Mouse (Mus musculus) forebrain, postnatal 0 days (tissue): ENCODE data around the gene Il34. TPM values are rescaled to one million over a fixed set of nuclear protein-coding genes. Genes with fewer than 3 reads are reported as not detected.

Source experiments
- ATAC-seq: fragments of 200-750 bp; cut with Nextera tagmentation; 2 replicates; pipeline ENCODE4 v1.8.0; 2017; ENCODE audit warnings: mild to moderate bottlenecking, moderate library complexity
- DNase-seq: peaks from one replicate; pipeline ENCODE4 v3.0.0-alpha.2; 2015
- H3K27ac ChIP-seq: fragments of 300-500 bp; sonication (generic); 2 replicates; pipeline ENCODE4 v1.5.1; 2014; ENCODE audit warnings: low read depth, mild to moderate bottlenecking, antibody characterized with exemption, low read length, moderate library complexity, mixed read lengths
- H3K27me3 ChIP-seq: fragments of 300-500 bp; sonication (generic); 2 replicates; pipeline ENCODE4 v1.6.1; 2014; ENCODE audit warnings: mild to moderate bottlenecking, low read length, mixed read lengths; ENCODE audit not compliant: insufficient read depth
- H3K36me3 ChIP-seq: fragments of 300-500 bp; sonication (generic); 2 replicates; pipeline ENCODE4 v1.6.1; 2014; ENCODE audit warnings: mild to moderate bottlenecking, moderate library complexity; ENCODE audit not compliant: insufficient read depth
- H3K4me1 ChIP-seq: fragments of 300-500 bp; sonication (generic); 2 replicates; pipeline ENCODE4 v1.6.1; 2014; ENCODE audit warnings: antibody characterized with exemption; ENCODE audit not compliant: insufficient read depth
- H3K4me2 ChIP-seq: fragments of 300-500 bp; sonication (generic); 2 replicates; pipeline ENCODE4 v1.6.1; 2014; ENCODE audit warnings: low read depth, mild to moderate bottlenecking, moderate library complexity
- H3K4me3 ChIP-seq: fragments of 300-500 bp; sonication (generic); 2 replicates; pipeline ENCODE4 v1.5.1; 2014; ENCODE audit warnings: low read depth, low read length, mixed read lengths
- H3K9ac ChIP-seq: fragments of 300-500 bp; sonication (generic); 2 replicates; pipeline ENCODE4 v1.6.1; 2014; ENCODE audit warnings: mild to moderate bottlenecking
- H3K9me3 ChIP-seq: fragments of 300-500 bp; sonication (generic); 2 replicates; pipeline ENCODE4 v1.6.1; 2016; ENCODE audit warnings: low read length
- CTCF ChIP-seq: sonication (generic); IDR thresholded peaks from 2 replicates; pipeline ENCODE4 v1.5.1; 2016; ENCODE audit warnings: antibody characterized with exemption, control low read depth, low read depth
- WGBS: fragments of 180-500 bp; shearing (Covaris S2); extraction: QIAGEN DNeasy Blood & Tissue Kit; methylation state at CpG from one replicate; pipeline ENCODE4 v1.1.7; 2014; 5-methylcytosine and 5-hydroxymethylcytosine counted together
- polyA plus RNA-seq: library from polyadenylated mRNA; unstranded; fragments of >200 nt; fragmentation: Nextera tagmentation; extraction: Ambion mirVana; gene quantifications from 2 replicates; pipeline ENCODE4 v1.2.1, GENCODE M21; 2015
- total RNA-seq: library from RNA; depleted of rRNA; stranded (reverse); fragments of >200 nt; gene quantifications from 2 replicates; pipeline ENCODE4 v1.2.3, GENCODE M21; 2014

Gene Il34
- total and polyA plus RNA-seq, 2 experiments from 2014 or later: 8.8 to 11.1 TPM

- no peak overlapping the region for H3K4me3 ChIP-seq
- no peaks in the 10 kb centered on the region; the same call in 1 of the 2 replicates for H3K27me3 ChIP-seq
- no peak for TF ChIP-seq CTCF
- ATAC-seq (no peak; the same call in 1 of the 2 replicates), DNase-seq (no peak)
- no peaks in the 10 kb centered on the region for H3K9me3 ChIP-seq
- no peaks in the 10 kb centered on the region for H3K36me3 ChIP-seq
- 67% methylated on average over 4 of the region's 4 CpGs for WGBS
- H3K27ac ChIP-seq: no peak overlapping the region
- H3K4me2 ChIP-seq: no peak overlapping the region
- H3K4me1 ChIP-seq: no peaks in the 10 kb centered on the region
- H3K9ac ChIP-seq: no peak overlapping the region
Measured at GRCm38 (mm10) chr8:110754713-110755112, 51.0 kb downstream of the Il34 start.

DNA sequence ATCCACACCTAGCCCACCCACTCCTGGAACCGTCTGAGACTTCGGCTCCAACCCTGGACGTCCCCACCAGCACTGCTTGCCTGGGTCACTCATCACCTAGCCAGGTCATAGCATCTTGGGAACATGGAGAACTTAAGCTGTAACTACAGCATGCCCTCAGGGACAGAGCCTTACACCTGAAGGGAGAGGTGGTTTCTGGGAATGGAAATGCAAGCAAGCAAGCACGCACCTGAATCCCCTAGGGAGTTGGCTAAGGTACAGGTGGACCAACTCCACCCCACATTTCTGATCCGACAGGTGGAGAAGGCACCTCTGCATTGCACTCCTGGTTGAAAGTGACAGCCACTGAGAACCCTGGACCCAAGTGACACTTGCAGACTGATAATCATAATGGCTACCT is 54.2 kb downstream of the Il34 start:
- no peak for DNase-seq
- H3K36me3 ChIP-seq: no peaks in the 10 kb centered on the region
- H3K27me3 ChIP-seq: no peaks in the 10 kb centered on the region; the same call in 1 of the 2 replicates
- no peaks in the 10 kb centered on the region for H3K9me3 ChIP-seq
- TF ChIP-seq CTCF: no peak
- H3K4me2 ChIP-seq: no peak overlapping the region
- ATAC-seq: no peak
- no peak overlapping the region for H3K4me3 ChIP-seq
- 87% methylated on average over 5 of the region's 5 CpGs for WGBS
- no peak overlapping the region for H3K9ac ChIP-seq
- no peaks in the 10 kb centered on the region for H3K4me1 ChIP-seq
- no peak overlapping the region for H3K27ac ChIP-seq

- no peaks in the 10 kb centered on the region; the same call in 1 of the 2 replicates for H3K27me3 ChIP-seq
- no peak for DNase-seq
Measured at GRCm38 (mm10) chr8:110750269-110750668, 55.5 kb downstream of the Il34 start.

GRCm38 (mm10) chr8:110749500-110750170 is 56.1 kb downstream of the Il34 start:
- H3K4me1 ChIP-seq: no peaks in the 10 kb centered on the region
- H3K9me3 ChIP-seq: no peaks in the 10 kb centered on the region
- WGBS: 59% methylated on average over 10 of the region's 10 CpGs
- ATAC-seq: peak; percentile 84
- TF ChIP-seq CTCF: peak; percentile 90
- H3K4me3 ChIP-seq: no peak overlapping the region
- H3K9ac ChIP-seq: no peak overlapping the region
- H3K27me3 ChIP-seq: no peaks in the 10 kb centered on the region; the same call in 1 of the 2 replicates
- no peak overlapping the region for H3K4me2 ChIP-seq
- no peaks in the 10 kb centered on the region for H3K36me3 ChIP-seq
- H3K27ac ChIP-seq: no peak overlapping the region
- peak; percentile 93 for DNase-seq

More at GRCm38 (mm10) chr8:110750269-110750668, 55.5 kb downstream of the Il34 start:
- H3K4me2 ChIP-seq: no peak overlapping the region
- WGBS: 40% methylated on average over 13 of the region's 13 CpGs
- H3K27ac ChIP-seq: no peak overlapping the region
- H3K36me3 ChIP-seq: no peaks in the 10 kb centered on the region
- no peaks in the 10 kb centered on the region for H3K4me1 ChIP-seq
- no peak overlapping the region for H3K4me3 ChIP-seq
- no peaks in the 10 kb centered on the region for H3K9me3 ChIP-seq
- ATAC-seq: no peak
- TF ChIP-seq CTCF: no peak
- H3K9ac ChIP-seq: no peak overlapping the region

GRCm38 (mm10) chr8:110746661-110747060 is 59.1 kb downstream of the Il34 start:
- no peak for TF ChIP-seq CTCF
- 71% methylated on average over 9 of the region's 9 CpGs for WGBS
- no peak for DNase-seq

DNA sequence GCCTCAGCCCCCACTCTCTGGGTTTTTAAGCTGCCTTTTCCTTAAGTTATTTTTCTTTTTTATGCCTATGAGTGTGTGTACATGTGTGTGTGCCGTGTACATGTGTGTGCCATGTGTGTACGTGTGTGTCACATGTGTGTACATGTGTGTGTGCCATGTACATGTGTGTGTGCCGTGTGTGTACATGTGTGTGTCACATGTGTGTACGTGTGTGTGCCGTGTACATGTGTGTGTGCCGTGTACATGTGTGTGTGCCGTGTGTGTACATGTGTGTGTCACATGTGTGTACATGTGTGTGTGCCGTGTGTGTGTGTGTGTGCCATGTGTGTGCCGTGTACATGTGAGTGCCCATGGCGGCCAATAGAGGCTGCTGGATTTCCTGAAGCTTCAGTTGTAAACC is 60.6 kb downstream of the Il34 start:
- Histone ChIP-seq H3K4me1 (no peaks in the 10 kb centered on the region), H3K36me3 (peaks cover 6% of the 10 kb centered on the region), H3K9ac (no peak overlapping the region), H3K9me3 (no peaks in the 10 kb centered on the region), H3K27me3 (no peaks in the 10 kb centered on the region), H3K4me3 (no peak overlapping the region), H3K4me2 (no peak overlapping the region), H3K27ac (no peak overlapping the region)
- no peak for DNase-seq
- TF ChIP-seq CTCF: no peak
- 95% methylated on average over 10 of the region's 10 CpGs for WGBS
- no peak for ATAC-seq

More at GRCm38 (mm10) chr8:110746661-110747060, 59.1 kb downstream of the Il34 start:
- Histone ChIP-seq H3K27ac (no peak overlapping the region), H3K9ac (no peak overlapping the region), H3K9me3 (no peaks in the 10 kb centered on the region), H3K4me1 (no peaks in the 10 kb centered on the region), H3K27me3 (no peaks in the 10 kb centered on the region), H3K4me2 (no peak overlapping the region), H3K4me3 (no peak overlapping the region), H3K36me3 (no peaks in the 10 kb centered on the region)
- ATAC-seq: no peak

DNA sequence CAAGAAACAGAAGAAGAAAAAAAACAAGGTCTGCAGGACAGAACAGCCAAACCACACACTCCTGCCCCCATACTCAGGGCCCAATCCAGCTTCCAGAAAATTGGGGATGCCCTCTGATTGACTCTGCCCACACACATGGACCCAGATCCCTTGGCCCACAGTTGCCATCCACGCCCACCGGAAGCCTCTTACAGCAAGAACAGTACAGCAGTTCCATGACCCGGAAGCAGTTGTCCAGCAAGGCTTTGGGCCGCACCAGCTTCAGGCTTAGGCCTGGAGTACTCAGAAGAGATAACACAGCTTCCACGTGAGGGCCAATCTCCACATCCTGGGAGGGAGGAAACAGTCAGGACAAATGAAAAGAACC is 63.3 kb downstream of the Il34 start:
- no peak for ATAC-seq
- Histone ChIP-seq H3K9me3 (no peaks in the 10 kb centered on the region), H3K36me3 (peaks cover 34% of the 10 kb centered on the region), H3K27me3 (no peaks in the 10 kb centered on the region), H3K4me1 (no peaks in the 10 kb centered on the region), H3K9ac (no peak overlapping the region), H3K4me3 (no peak overlapping the region), H3K4me2 (no peak overlapping the region), H3K27ac (no peak overlapping the region)
- WGBS: 87% methylated on average over 5 of the region's 5 CpGs
- no peak for DNase-seq
- no peak for TF ChIP-seq CTCF
